In genomic region chr6:142858937-142859336, GRCm38 (mm10) we compare ENCODE assay signal across 10 mouse cellular contexts. TPM values are rescaled to one million over a fixed set of nuclear protein-coding genes. Genes with fewer than 3 reads are reported as not detected.
DNase-seq lines count a peak whose midpoint lies in the region; ATAC-seq and TF ChIP-seq lines count a peak whose summit lies in the region.
"Had no signal": no experiment of that assay in that cellular context is flagged by ENCODE, and none has a peak within 500 bp of the region (broad histone marks: within the 10 kb centered on the region; RNA-seq: fewer than 3 reads in every experiment).

No protein-coding gene starts in this region.

- no peaks in the 10 kb centered on the region for H3K79me2 ChIP-seq in heart, adult 2 months (replicated peaks; ENCODE audit: control insufficient read depth, insufficient read depth, low read length)

- TF ChIP-seq CTCF in heart, adult 2 months (IDR thresholded peaks at IDR 0.05), result peak; percentile 59
- peak; percentile 56 for TF ChIP-seq CTCF in lung, postnatal 0 days (IDR thresholded peaks at IDR 0.05)
- peak; percentile 58; the same call in 1 of the 2 replicates for TF ChIP-seq CTCF in brain, embryonic 14.5 days (IDR thresholded peaks at IDR 0.05; ENCODE audit: borderline replicate concordance, extremely low read depth, insufficient read depth, insufficient read length)
- TF ChIP-seq CTCF in stomach, postnatal 0 days (IDR thresholded peaks at IDR 0.05; ENCODE audit: low read depth), result peak; percentile 63

- H3K36me3 ChIP-seq in heart, adult 2 months (ENCODE audit: control insufficient read depth, insufficient read depth, low read length), result no peaks in the 10 kb centered on the region
- H3K36me3 ChIP-seq in lung, postnatal 0 days (ENCODE audit: insufficient read depth, low read length), result no peaks in the 10 kb centered on the region
- no peaks in the 10 kb centered on the region for H3K36me3 ChIP-seq in stomach, postnatal 0 days (ENCODE audit: control insufficient read depth, insufficient read depth, low read length)

- TF ChIP-seq POLR2A in heart, adult 2 months (IDR thresholded peaks at IDR 0.05; ENCODE audit: insufficient read depth, low read depth, low read length), result no peak
- TF ChIP-seq POLR2A in brain, embryonic 14.5 days (IDR thresholded peaks at IDR 0.05; ENCODE audit: borderline replicate concordance, extremely low read depth, insufficient read depth, insufficient read length, poor library complexity, severe bottlenecking), result no peak

- no peak for TF ChIP-seq EP300 in heart, adult 2 months (IDR thresholded peaks at IDR 0.05; ENCODE audit: insufficient read depth, low read depth, low read length)
- no peak for TF ChIP-seq EP300 in lung, postnatal 0 days (IDR thresholded peaks at IDR 0.05)
- TF ChIP-seq EP300 in stomach, postnatal 0 days (optimal IDR thresholded peaks at IDR 0.05), result no peak

- ATAC-seq in lung, postnatal 0 days, result no peak
- ATAC-seq in stomach, postnatal 0 days (ENCODE audit: low FRiP score, low TSS enrichment), result no peak

- no peak overlapping the region for H3K9ac ChIP-seq in heart, adult 2 months (ENCODE audit: low read depth, low read length)
- H3K9ac ChIP-seq in lung, postnatal 0 days (replicated peaks; ENCODE audit: low read depth), result no peak overlapping the region
- H3K9ac ChIP-seq in stomach, postnatal 0 days (ENCODE audit: low read length), result no peak overlapping the region
- H3K9ac ChIP-seq: midbrain, embryonic 12.5 days had no signal

- WGBS in heart, adult 2 months, result 97% methylated on average over 2 of the region's 2 CpGs
- WGBS in lung, postnatal 0 days, result 93% methylated on average over 2 of the region's 2 CpGs
- 91% methylated on average over 2 of the region's 2 CpGs for WGBS in stomach, postnatal 0 days

- DNase-seq in heart, adult 2 months, result no peak
- no peak for DNase-seq in heart, postnatal 4 days
- DNase-seq in lung, postnatal 0 days (ENCODE audit: low spot score), result no peak
- no peak for DNase-seq in lung, postnatal 25 days (ENCODE audit: low spot score)
- DNase-seq in brain, embryonic 14.5 days (ENCODE audit: low read depth), result no peak
- no peak for DNase-seq in stomach, postnatal 0 days (ENCODE audit: low spot score)
- DNase-seq in frontal cortex, postnatal 36 days (ENCODE audit: low spot score in 2 of 2), result no peak
- no peak for DNase-seq in right cerebral cortex, adult 18-20 months

- no peaks in the 10 kb centered on the region for H3K27me3 ChIP-seq in heart, adult 2 months (ENCODE audit: control insufficient read depth, insufficient read depth, low read length)
- H3K27me3 ChIP-seq in lung, postnatal 0 days (replicated peaks; ENCODE audit: insufficient read depth, low read length), result no peaks in the 10 kb centered on the region
- no peaks in the 10 kb centered on the region for H3K27me3 ChIP-seq in stomach, postnatal 0 days (ENCODE audit: control insufficient read depth, insufficient read depth, low read length)
- H3K27me3 ChIP-seq: midbrain, embryonic 12.5 days had no signal

- no peaks in the 10 kb centered on the region for H3K4me1 ChIP-seq in heart, adult 2 months (ENCODE audit: control insufficient read depth, insufficient read depth, low read length)
- H3K4me1 ChIP-seq in lung, postnatal 0 days (ENCODE audit: insufficient read depth, low read depth, low read length), result no peaks in the 10 kb centered on the region
- no peaks in the 10 kb centered on the region for H3K4me1 ChIP-seq in stomach, postnatal 0 days (replicated peaks; ENCODE audit: control insufficient read depth, insufficient read depth)

- intact Hi-C loops in heart, adult 2 months (cut with DNase I), result no loop called here

- no peak overlapping the region for H3K27ac ChIP-seq in heart, adult 2 months
- H3K27ac ChIP-seq in lung, postnatal 0 days (ENCODE audit: low read length), result no peak overlapping the region
- H3K27ac ChIP-seq in stomach, postnatal 0 days (replicated peaks), result no peak overlapping the region
- H3K27ac ChIP-seq: midbrain, embryonic 12.5 days had no signal

- no peaks in the 10 kb centered on the region for H3K9me3 ChIP-seq in lung, postnatal 0 days (ENCODE audit: low read length)
- no peaks in the 10 kb centered on the region for H3K9me3 ChIP-seq in stomach, postnatal 0 days (ENCODE audit: control insufficient read depth, low read length)
- H3K9me3 ChIP-seq: midbrain, embryonic 12.5 days had no signal

- no peak overlapping the region for H3K4me3 ChIP-seq in heart, adult 2 months
- H3K4me3 ChIP-seq in lung, postnatal 0 days (ENCODE audit: low read depth, low read length), result no peak overlapping the region
- no peak overlapping the region for H3K4me3 ChIP-seq in stomach, postnatal 0 days (ENCODE audit: low read depth, low read length)
- H3K4me3 ChIP-seq: midbrain, embryonic 12.5 days had no signal

- H3K4me2 ChIP-seq in lung, postnatal 0 days (replicated peaks; ENCODE audit: low read depth, low read length), result no peak overlapping the region
- H3K4me2 ChIP-seq in stomach, postnatal 0 days (replicated peaks; ENCODE audit: low read depth), result no peak overlapping the region
- H3K4me2 ChIP-seq: midbrain, embryonic 12.5 days had no signal

RNA-seq across cellular contexts. Expression of gene Sult6b2, which starts 54.6 kb away (rescaled TPM):
- not detected for total RNA-seq in heart, adult 2 months (2021)
- 0.12 TPM in 2 replicates for polyA plus RNA-seq in heart, adult 2 months (2012; rRNA removed)
- not detected for total RNA-seq in heart, postnatal 4 days (2021)
- polyA plus RNA-seq in lung, postnatal 0 days (2015; fragmentation: Nextera tagmentation; extraction: Ambion mirVana), result not detected in 2 replicates
- polyA plus RNA-seq in brain, embryonic 14.5 days (2012; rRNA removed), result 0.15 and 0.25 TPM in 2 replicates
- not detected in 2 replicates for polyA plus RNA-seq in stomach, postnatal 0 days (2015; fragmentation: Nextera tagmentation; extraction: Ambion mirVana)
- total RNA-seq: gastrocnemius, postnatal 4 days had no signal
- polyA plus RNA-seq: midbrain, embryonic 12.5 days had no signal
